9 mouse cellular contexts compared by ENCODE assay signal in genomic region chr2:35545125-35545590, GRCm38 (mm10). TPM values are rescaled to one million over a fixed set of nuclear protein-coding genes. Genes with fewer than 3 reads are reported as not detected.
DNase-seq lines count a peak whose midpoint lies in the region; ATAC-seq and TF ChIP-seq lines count a peak whose summit lies in the region.
"Had no signal": no experiment of that assay in that cellular context is flagged by ENCODE, and none has a peak within 500 bp of the region (broad histone marks: within the 10 kb centered on the region; RNA-seq: fewer than 3 reads in every experiment).

No protein-coding gene starts in this region.

- H3K27ac ChIP-seq in kidney, embryonic 14.5 days (ENCODE audit: low read depth, low read length), result no peak overlapping the region
- no peak overlapping the region for H3K27ac ChIP-seq in heart, embryonic 16.5 days (ENCODE audit: low read length)
- no peak overlapping the region for H3K27ac ChIP-seq in lung, postnatal 0 days (ENCODE audit: low read length)

- no peaks in the 10 kb centered on the region for H3K27me3 ChIP-seq in kidney, embryonic 14.5 days (ENCODE audit: control insufficient read depth, insufficient read depth, low read length)
- 0 out of 2 replicates have a peak, but pooled peaks cover 1% of the 10 kb centered on the region for H3K27me3 ChIP-seq in heart, embryonic 16.5 days (ENCODE audit: control insufficient read depth, insufficient read depth, low read length)
- H3K27me3 ChIP-seq in lung, postnatal 0 days (replicated peaks; ENCODE audit: insufficient read depth, low read length), result no peaks in the 10 kb centered on the region

- 31% methylated on average over 7 of the region's 7 CpGs for WGBS in kidney, embryonic 14.5 days
- WGBS in heart, embryonic 16.5 days, result 31% methylated on average over 7 of the region's 7 CpGs
- 16% methylated on average over 7 of the region's 7 CpGs for WGBS in lung, postnatal 0 days

- TF ChIP-seq EP300 in lung, postnatal 0 days (IDR thresholded peaks at IDR 0.05), result no peak

- no peak for TF ChIP-seq CTCF in lung, postnatal 0 days (IDR thresholded peaks at IDR 0.05)

- no peaks in the 10 kb centered on the region for H3K9me3 ChIP-seq in kidney, embryonic 14.5 days (ENCODE audit: control insufficient read depth, low read length)
- no peaks in the 10 kb centered on the region for H3K9me3 ChIP-seq in heart, embryonic 16.5 days (replicated peaks; ENCODE audit: control insufficient read depth, low read length)
- no peaks in the 10 kb centered on the region for H3K9me3 ChIP-seq in lung, postnatal 0 days (ENCODE audit: low read length)

- peak overlapping the region; percentile 41 for H3K4me2 ChIP-seq in kidney, embryonic 14.5 days (replicated peaks; ENCODE audit: low read depth, low read length)
- peak overlapping the region; percentile 54 for H3K4me2 ChIP-seq in heart, embryonic 16.5 days (ENCODE audit: low read depth, low read length)
- H3K4me2 ChIP-seq in lung, postnatal 0 days (replicated peaks; ENCODE audit: low read depth, low read length), result peak overlapping the region; percentile 30; the same call in 1 of the 2 replicates

- H3K4me3 ChIP-seq in kidney, embryonic 14.5 days (ENCODE audit: low read length), result peak overlapping the region; percentile 9; the same call in 1 of the 2 replicates
- peak overlapping the region; percentile 13 for H3K4me3 ChIP-seq in heart, embryonic 16.5 days (ENCODE audit: low read length)
- H3K4me3 ChIP-seq in lung, postnatal 0 days (ENCODE audit: low read depth, low read length), result no peak overlapping the region
- H3K4me3 ChIP-seq: erythroblast, embryonic 14.5 days had no signal

- no peaks in the 10 kb centered on the region for H3K36me3 ChIP-seq in kidney, embryonic 14.5 days (ENCODE audit: control insufficient read depth, insufficient read depth, low read length)
- H3K36me3 ChIP-seq in heart, embryonic 16.5 days (ENCODE audit: control insufficient read depth, insufficient read depth), result no peaks in the 10 kb centered on the region
- H3K36me3 ChIP-seq in lung, postnatal 0 days (ENCODE audit: insufficient read depth, low read length), result no peaks in the 10 kb centered on the region

- no peak for DNase-seq in kidney, adult 18-20 months
- DNase-seq in cerebellum, adult 9-11 months, result peak; percentile 91
- DNase-seq in lung, postnatal 0 days (ENCODE audit: low spot score), result peak; percentile 21
- no peak for DNase-seq in thymus, postnatal 10 days (ENCODE audit: low spot score in 2 of 2)
- DNase-seq in right cerebral cortex, postnatal 36 days (ENCODE audit: low spot score in 2 of 2), result no peak
- no peak for DNase-seq in layer of hippocampus, postnatal 36 days

- peak; percentile 60 for ATAC-seq in kidney, embryonic 14.5 days (ENCODE audit: low FRiP score, low TSS enrichment)
- peak; percentile 35; the same call in 1 of the 2 replicates for ATAC-seq in heart, embryonic 16.5 days (replicated peaks; ENCODE audit: extremely low read depth, insufficient read depth, low FRiP score)
- ATAC-seq in lung, postnatal 0 days, result peak; percentile 53

- H3K4me1 ChIP-seq in kidney, embryonic 14.5 days (ENCODE audit: control insufficient read depth, insufficient read depth, low read length), result peaks cover 5% of the 10 kb centered on the region; the same call in 1 of the 2 replicates
- H3K4me1 ChIP-seq in heart, embryonic 16.5 days (ENCODE audit: control insufficient read depth, insufficient read depth, low read length), result peaks cover 20% of the 10 kb centered on the region
- peaks cover 4% of the 10 kb centered on the region; the same call in 1 of the 2 replicates for H3K4me1 ChIP-seq in lung, postnatal 0 days (ENCODE audit: insufficient read depth, low read depth, low read length)

- H3K9ac ChIP-seq in kidney, embryonic 14.5 days (ENCODE audit: low read depth, low read length), result no peak overlapping the region
- H3K9ac ChIP-seq in heart, embryonic 16.5 days (ENCODE audit: low read length), result peak overlapping the region; percentile 27; the same call in 1 of the 2 replicates
- no peak overlapping the region for H3K9ac ChIP-seq in lung, postnatal 0 days (replicated peaks; ENCODE audit: low read depth)

RNA-seq across cellular contexts. Expression of gene Dab2ip, which starts 12.9 kb away (rescaled TPM):
- 36.0 and 42.4 TPM in 2 replicates for polyA plus RNA-seq in kidney, embryonic 14.5 days (2014; fragmentation: Nextera tagmentation; extraction: Ambion mirVana)
- 27.1 and 32.9 TPM in 2 replicates for polyA plus RNA-seq in heart, embryonic 16.5 days (2015; fragmentation: Nextera tagmentation; extraction: Ambion mirVana)
- polyA plus RNA-seq in lung, postnatal 0 days (2015; fragmentation: Nextera tagmentation; extraction: Ambion mirVana), result 75.8 and 83.4 TPM in 2 replicates
- 100 to 1,000 TPM; 102 to 108 TPM for total RNA-seq in layer of hippocampus, postnatal 36 days (2021)

Comparison
In these comparisons a context has a peak if more than half of its experiments do, and no peak if none do; other contexts are left out.
1. DNase-seq: peak in cerebellum, adult 9-11 months (single experiment) and lung, postnatal 0 days (single experiment); none in kidney, adult 18-20 months (single experiment), thymus, postnatal 10 days (0 of 2), right cerebral cortex, postnatal 36 days (0 of 2) and layer of hippocampus, postnatal 36 days (0 of 2).
2. Peak in every context shown above with its lines, with median percentiles within 50 percentile points of each other: ATAC-seq and H3K4me2 ChIP-seq.